Mouse (Mus musculus) granulocyte monocyte progenitor cell, adult 5-6 weeks (primary cell): ENCODE results near the gene Hspa5. TPM values are rescaled to one million over a fixed set of nuclear protein-coding genes. Genes with fewer than 3 reads are reported as not detected.
"Not testable (repeated sequence)": the region's sequence is repeated elsewhere in the genome, so short reads cannot be mapped to it uniquely, and the experiment has no call there.

Experiments
- ATAC-seq: replicated peaks from 2 replicates; pipeline ENCODE4 v1.8.0; 2016; ENCODE audit warnings: mild to moderate bottlenecking, moderate TSS enrichment, inconsistent platforms; ENCODE audit not compliant: poor library complexity, severe bottlenecking
- total RNA-seq, 2 experiments: library from RNA; stranded (forward) in 1 of 2; stranded (reverse) in 1 of 2; fragments of 200-712, 200-1000 nt in 1 of 2; fragments of >200 nt in 1 of 2; fragmentation: Nextera tagmentation in 1 of 2; gene quantifications; 2 replicates each; pipeline ENCODE4 v1.2.3; 2014 to 2017

Hspa5 gene
- total RNA-seq, 2 experiments from 2014 or later, result 559 to 1,947 TPM

GRCm38 (mm10) chr2:34770049-34770448 lies 1.7 kb upstream of the Hspa5 start:
- no peak for ATAC-seq

DNA sequence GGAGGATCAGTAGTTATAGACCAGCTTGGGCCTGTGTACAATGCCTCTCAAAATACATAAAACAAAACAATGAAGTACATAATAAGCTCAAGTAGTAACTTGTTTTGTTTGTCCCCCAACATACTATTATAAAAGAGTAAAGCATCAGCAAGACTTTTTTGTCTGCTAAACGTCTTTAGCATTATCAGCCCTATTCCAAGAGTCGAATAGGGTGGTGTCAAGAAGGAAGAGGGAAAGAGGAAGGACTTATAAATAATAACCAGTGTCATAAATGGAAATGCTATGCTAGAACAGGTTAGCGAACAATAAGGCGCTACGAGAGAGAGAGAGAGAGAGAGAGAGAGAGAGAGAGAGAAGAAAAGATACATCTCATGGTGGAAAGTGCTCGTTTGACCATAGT lies 819 bp upstream of the Hspa5 start:
- no peak for ATAC-seq

- no peak for ATAC-seq
Measured at GRCm38 (mm10) chr2:34772252-34773235, 774 bp downstream of the Hspa5 start.

DNA sequence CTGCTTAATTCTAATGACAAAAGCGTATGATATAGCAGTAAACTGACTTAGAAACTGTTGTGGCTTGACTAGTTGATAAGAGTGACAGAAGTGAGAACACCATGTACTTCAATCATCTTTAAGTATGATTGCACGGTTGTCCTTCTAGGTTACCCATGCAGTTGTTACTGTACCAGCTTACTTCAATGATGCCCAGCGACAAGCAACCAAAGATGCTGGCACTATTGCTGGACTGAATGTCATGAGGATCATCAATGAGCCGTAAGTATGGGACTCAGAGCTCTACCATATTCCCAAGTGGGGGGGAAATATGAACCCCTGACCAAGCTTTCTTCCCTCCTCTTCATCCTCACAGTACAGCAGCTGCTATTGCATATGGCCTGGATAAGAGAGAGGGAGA lies 1.9 kb downstream of the Hspa5 start:
- ATAC-seq, result no peak

DNA sequence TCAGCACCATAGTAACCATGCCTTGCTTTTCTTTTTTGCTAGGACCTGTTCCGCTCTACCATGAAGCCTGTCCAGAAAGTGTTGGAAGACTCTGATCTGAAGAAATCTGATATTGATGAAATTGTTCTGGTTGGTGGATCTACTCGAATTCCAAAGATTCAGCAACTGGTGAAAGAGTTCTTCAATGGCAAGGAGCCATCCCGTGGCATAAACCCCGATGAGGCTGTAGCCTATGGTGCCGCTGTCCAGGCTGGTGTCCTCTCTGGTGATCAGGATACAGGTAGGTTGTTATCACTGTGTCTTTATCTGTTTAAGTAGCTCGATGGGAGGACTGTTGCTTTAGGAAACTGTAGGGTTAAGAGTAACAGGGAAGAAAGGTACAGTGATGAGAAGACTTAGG lies 2.7 kb downstream of the Hspa5 start:
- no peak for ATAC-seq

GRCm38 (mm10) chr2:34777237-34777868 lies 5.6 kb downstream of the Hspa5 start:
- ATAC-seq, result no peak

DNA sequence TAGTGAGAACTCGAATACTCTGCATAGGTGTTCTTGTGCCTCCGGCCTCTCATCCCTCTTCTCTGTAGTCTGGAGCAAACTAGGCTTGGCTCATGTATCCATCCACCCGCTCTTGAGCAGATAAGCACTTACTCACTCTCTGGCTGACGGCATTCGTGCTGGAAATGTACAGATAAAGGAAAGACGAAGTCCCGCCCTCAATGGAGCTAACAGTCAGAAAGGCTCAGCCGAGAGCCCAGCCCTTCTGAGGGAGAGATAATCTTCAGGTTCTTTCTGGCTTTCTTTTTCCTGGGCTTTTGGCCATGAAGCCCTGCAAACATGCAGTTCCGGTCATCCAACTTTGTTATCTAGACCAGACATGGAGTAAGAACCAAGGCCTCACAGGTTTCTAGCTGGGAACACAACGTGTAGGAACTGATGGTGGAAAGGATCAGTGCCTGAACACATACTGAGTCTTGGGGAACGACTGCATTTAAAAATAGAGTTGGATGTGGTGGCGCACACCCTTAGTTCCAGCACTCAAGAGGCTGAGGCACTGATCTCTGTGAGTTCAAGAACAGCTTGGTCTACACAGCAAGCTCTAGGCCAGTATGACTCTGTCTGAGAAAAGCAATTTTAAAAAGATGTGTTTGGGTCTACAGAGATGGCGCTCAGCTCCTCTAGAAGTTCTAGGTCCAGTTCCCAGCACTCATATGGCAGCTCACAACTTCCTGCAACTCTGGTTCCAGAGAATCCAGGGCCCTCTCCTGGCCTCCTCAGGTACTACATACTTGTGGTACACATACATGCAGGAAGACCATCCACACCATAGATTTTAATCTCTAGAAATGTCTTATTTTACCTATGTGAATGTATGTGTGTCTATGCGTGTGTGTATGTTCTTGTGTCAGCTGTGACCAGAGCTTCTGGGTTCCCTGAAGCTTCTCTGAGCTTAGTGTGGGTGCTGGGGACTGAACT lies 11.6 kb downstream of the Hspa5 start:
- ATAC-seq, result no peak

DNA sequence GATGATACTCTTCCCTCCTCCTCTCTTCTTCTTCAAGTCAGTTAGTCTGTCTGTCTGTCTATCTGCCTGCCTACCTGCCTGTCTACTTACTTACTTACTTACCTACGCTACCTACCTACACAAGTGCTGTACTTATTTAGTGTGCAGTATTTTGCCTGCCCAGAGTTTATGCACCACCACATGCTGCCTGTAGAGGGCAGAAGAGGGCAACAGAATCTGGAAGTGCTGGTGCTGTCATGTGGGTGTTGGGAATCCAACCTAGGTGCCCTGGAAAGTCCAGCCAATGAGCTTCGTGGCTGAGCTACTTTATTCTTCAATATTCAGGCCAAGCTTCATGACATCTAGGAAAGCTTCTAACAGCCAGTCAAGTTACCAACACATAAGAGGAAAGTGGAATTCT lies 12.3 kb downstream of the Hspa5 start:
- peak; percentile 67 for ATAC-seq

DNA sequence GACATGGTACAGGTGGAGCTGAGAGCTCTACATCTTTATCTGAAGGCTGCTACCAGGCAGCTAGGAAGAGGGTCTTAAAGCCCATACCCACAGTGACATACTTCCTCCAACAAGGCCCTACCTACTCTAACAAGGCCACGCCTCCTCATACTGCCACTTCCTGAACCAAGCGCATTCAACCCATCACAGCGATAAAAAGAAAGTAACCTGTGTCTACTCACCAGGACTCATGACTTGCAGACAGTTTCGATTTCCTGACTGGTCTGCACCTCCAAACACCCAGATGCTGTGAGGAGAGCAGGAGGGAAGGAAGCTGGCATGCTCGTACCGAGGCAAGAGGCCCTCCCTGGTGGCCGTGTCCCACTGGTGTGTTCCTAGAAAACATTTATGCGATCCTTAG lies 18.5 kb downstream of the Hspa5 start:
- ATAC-seq, result peak; percentile 83

GRCm38 (mm10) chr2:34792543-34792942 lies 20.8 kb downstream of the Hspa5 start:
- ATAC-seq, result not testable (repeated sequence)

GRCm38 (mm10) chr2:34794511-34794910 lies 22.7 kb downstream of the Hspa5 start:
- no peak for ATAC-seq

DNA sequence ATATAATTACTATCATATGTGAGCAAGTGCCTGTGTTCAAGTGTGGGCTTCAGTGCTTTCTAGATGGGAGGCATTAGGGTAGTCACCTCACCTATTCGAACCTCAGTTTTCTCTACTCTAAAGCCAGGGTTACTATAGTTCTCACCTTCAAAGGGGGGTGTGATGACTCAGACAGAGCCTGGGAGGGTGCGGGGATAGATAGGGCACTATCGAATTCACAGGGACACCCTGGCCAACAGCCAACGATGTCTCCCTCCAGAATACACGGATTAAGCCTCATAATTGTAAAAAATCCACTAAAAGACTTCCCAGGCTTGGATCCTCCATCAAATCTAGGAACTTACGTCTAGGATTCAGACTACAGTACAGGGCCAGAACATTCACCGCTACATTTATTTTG lies 23.7 kb downstream of the Hspa5 start:
- no peak for ATAC-seq

DNA sequence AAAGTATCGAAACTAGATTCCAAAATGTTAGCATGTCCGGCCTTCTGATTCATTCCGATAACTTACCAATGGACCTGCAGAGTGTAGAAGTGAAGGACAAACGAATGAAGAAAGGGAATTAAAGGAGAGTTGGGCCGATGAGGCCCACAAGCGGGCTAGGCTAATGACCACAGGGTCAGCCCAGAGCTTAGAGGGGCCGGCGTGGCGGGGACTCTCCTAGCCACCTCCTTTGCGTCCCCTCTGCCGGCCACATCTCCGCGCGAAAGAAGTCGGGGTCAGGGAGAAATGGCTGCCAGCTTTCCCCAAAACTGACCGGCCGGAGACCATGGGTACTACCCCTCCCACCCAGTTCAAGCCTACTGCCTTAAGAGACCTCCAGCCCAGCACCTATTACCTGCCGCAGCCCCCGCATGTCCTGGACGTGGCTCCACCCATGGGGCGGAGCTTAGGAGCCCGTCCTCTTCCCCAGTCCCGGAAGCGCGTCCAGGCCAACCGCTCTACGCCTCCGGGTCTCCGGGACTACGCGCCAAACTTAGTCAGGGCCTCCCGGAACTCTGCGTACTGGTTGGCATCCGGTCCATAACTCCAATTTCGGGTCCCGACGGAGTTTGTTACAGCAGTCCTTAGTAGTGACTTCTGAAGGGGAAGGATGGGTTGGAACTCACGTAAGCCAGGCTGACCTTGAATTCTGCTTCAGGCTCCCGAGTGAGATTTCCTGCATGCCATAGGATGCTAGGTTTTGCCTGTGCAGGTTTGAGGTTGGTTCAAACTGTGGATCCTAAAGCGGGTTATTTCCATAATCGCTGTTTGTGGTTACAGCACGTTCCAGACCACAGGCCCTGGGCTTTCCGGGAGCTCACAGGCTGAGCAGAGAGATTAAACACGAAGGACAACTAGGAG lies 27.8 kb downstream of the Hspa5 start, which contains the start of gene Rabepk:
TSS of gene Rabepk (minus strand) at position 556 of the 900 bp plus-strand sequence.
- ATAC-seq, result peak; percentile 70

DNA sequence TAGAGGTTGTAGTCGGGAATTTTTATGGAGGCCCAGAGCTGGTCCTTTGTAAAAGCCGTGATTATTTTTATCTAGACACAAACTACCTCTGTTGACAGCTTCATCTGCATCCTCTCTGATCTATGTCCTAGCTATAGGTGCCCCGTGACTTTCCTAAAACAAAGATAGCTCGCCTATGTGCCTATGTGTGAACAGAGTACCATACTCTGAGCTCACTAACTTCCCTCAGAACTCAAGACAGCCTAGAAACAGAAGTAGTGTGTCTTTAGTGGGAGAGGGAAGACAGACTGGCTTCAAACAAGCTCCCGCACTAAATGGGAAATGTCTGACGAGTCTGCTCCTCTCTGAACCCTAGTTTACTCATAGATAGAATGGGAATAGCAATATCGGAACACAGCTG lies 28.6 kb downstream of the Hspa5 start:
- no peak for ATAC-seq

DNA sequence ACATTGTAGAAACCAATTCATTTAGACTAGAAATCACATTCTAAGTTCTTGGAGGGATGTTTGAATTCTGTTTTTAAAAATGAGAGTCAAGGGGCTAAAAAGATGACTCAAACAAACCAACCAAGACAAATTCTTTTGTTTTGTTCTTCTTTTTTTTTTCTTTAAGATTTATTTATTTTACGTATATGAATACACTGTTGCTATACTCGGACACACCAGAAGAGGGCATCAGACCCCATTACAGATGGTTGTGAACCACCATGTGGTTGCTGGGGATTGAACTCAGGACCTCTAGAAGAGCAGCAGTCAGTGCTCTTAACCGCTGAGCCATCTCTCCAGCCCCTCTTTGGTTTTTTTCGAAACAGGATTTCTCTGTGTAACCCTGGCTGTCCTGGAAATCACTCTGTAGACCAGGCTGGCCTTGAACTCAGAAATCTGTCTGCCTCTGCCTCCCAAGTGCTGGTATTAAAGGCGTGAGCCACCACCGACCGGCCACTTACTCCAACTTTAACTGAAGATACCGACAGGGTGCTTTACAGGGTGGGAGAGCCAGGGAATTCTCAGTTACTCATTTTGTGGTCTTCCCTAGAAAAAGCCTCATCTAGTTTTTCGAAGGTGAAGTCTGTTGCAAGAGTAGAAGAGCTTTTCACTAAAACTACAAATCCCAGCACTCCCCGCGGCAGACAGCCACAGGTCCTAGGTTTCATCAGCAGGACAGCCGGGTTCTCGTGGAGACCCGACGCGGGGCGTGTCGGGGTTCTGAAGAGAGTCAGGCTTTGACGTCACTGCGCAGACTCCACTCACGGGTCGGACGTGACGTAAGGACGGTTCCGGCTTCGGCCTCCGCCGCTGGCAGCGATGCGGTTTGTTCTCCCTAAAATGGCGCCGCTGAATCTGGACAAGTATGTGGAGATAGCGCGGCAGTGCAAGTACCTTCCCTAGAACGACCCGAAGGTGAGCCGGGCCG lies 30.0 kb downstream of the Hspa5 start:
- peak; percentile 82 for ATAC-seq

DNA sequence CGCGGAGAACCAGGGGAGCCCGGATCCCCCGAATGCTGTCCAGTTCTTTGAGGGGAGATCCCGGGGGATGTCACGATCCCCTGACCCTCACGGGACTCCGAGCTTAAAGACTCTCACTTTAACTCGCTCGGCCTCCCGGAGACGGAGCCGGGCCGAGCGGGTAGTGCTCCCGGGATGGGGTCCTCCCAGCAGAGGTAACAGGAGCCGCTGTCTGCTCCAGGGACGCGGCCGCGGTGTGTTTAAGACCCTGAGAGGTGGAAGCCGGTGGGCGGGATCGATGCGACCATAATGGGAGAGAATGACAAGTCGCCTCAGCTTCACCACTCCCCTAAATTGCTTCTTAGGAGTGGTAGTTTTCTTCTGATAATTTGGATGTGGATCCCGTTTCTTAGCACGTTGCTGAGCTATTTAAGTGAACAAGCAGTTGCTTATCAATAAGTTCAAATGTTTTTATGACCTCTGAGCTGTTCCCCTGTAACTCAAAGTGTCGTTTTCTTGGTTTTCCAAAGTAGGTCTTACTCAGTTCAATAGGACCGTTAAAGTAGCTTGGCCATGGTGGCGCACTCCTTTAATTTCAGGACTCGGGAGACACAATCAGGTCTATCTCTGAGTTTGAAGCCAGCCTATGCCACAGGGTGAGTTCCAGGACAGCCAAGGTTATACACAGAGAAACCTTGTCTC lies 30.9 kb downstream of the Hspa5 start:
- ATAC-seq, result peak; percentile 54

GRCm38 (mm10) chr2:34803746-34804145 lies 32.0 kb downstream of the Hspa5 start:
- ATAC-seq, result no peak

- ATAC-seq, result no peak
Measured at GRCm38 (mm10) chr2:34804172-34804571, 32.4 kb downstream of the Hspa5 start.
